9 mouse cellular contexts compared by ENCODE assay signal in genomic region chr2:27552620-27553287, GRCm38 (mm10). TPM values are rescaled to one million over a fixed set of nuclear protein-coding genes. Genes with fewer than 3 reads are reported as not detected.
DNase-seq lines count a peak whose midpoint lies in the region; ATAC-seq and TF ChIP-seq lines count a peak whose summit lies in the region.
"Had no signal": no experiment of that assay in that cellular context is flagged by ENCODE, and none has a peak within 500 bp of the region (broad histone marks: within the 10 kb centered on the region; RNA-seq: fewer than 3 reads in every experiment).

No protein-coding gene starts in this region.

- no peaks in the 10 kb centered on the region for H3K9me3 ChIP-seq in forebrain, embryonic 11.5 days (ENCODE audit: control insufficient read depth, low read length)
- no peaks in the 10 kb centered on the region for H3K9me3 ChIP-seq in forebrain, embryonic 15.5 days
- no peaks in the 10 kb centered on the region for H3K9me3 ChIP-seq in stomach, postnatal 0 days (ENCODE audit: control insufficient read depth, low read length)
- H3K9me3 ChIP-seq: neural tube, embryonic 13.5 days had no signal

- H3K4me1 ChIP-seq in forebrain, embryonic 11.5 days (replicated peaks; ENCODE audit: control insufficient read depth, insufficient read depth, low read length), result no peaks in the 10 kb centered on the region
- no peaks in the 10 kb centered on the region for H3K4me1 ChIP-seq in forebrain, embryonic 15.5 days
- H3K4me1 ChIP-seq in stomach, postnatal 0 days (replicated peaks; ENCODE audit: control insufficient read depth, insufficient read depth), result no peaks in the 10 kb centered on the region
- H3K4me1 ChIP-seq: neural tube, embryonic 13.5 days had no signal

- ATAC-seq in forebrain, embryonic 11.5 days (replicated peaks; ENCODE audit: low FRiP score), result no peak
- ATAC-seq in forebrain, embryonic 15.5 days (replicated peaks), result no peak
- ATAC-seq in common myeloid progenitor, adult 5-6 weeks (replicated peaks; ENCODE audit: low read depth, poor library complexity, severe bottlenecking), result peak; percentile 77
- peak; percentile 64 for ATAC-seq in megakaryocyte progenitor cell, adult 5-6 weeks (replicated peaks; ENCODE audit: poor library complexity)
- 0 out of 2 replicates have a peak, but pooled peaks have one; percentile 22 for ATAC-seq in stomach, postnatal 0 days (ENCODE audit: low FRiP score, low TSS enrichment)

- H3K4me2 ChIP-seq in forebrain, embryonic 11.5 days (ENCODE audit: low read depth, low read length, severe bottlenecking), result no peak overlapping the region
- H3K4me2 ChIP-seq in forebrain, embryonic 15.5 days (replicated peaks), result no peak overlapping the region
- H3K4me2 ChIP-seq in stomach, postnatal 0 days (replicated peaks; ENCODE audit: low read depth), result no peak overlapping the region
- H3K4me2 ChIP-seq: neural tube, embryonic 13.5 days had no signal

- 24% methylated on average over 7 of the region's 7 CpGs for WGBS in forebrain, embryonic 11.5 days
- WGBS in forebrain, embryonic 15.5 days, result 21% methylated on average over 7 of the region's 7 CpGs
- WGBS in stomach, postnatal 0 days, result 15% methylated on average over 7 of the region's 7 CpGs

- peak; percentile 99 for TF ChIP-seq CTCF in stomach, postnatal 0 days (IDR thresholded peaks at IDR 0.05; ENCODE audit: low read depth)

- no peaks in the 10 kb centered on the region for H3K27me3 ChIP-seq in forebrain, embryonic 11.5 days (ENCODE audit: control insufficient read depth, insufficient read depth, low read length)
- H3K27me3 ChIP-seq in forebrain, embryonic 15.5 days, result no peaks in the 10 kb centered on the region
- H3K27me3 ChIP-seq in stomach, postnatal 0 days (ENCODE audit: control insufficient read depth, insufficient read depth, low read length), result no peaks in the 10 kb centered on the region

- peak; percentile 83 for DNase-seq in forebrain, embryonic 11.5 days (ENCODE audit: low spot score)
- DNase-seq in NIH3T3 (ENCODE audit: low read depth), result peak; percentile 89
- DNase-seq in heart, postnatal 10 days, result peak; percentile 83 to 89
- DNase-seq in layer of hippocampus, postnatal 14 days (ENCODE audit: low spot score in 2 of 2), result peak; percentile 66 to 85
- DNase-seq in stomach, postnatal 0 days (ENCODE audit: low spot score), result peak; percentile 76

- TF ChIP-seq EP300 in stomach, postnatal 0 days (optimal IDR thresholded peaks at IDR 0.05), result no peak

- intact Hi-C loops in heart, postnatal 10 days (cut with DNase I), result loop anchor here (1.0 to 5.0 kb wide), 4 partner anchors 125 to 335 kb away; partner anchors contain the start of genes Col5a1 and Rxra

- no peak overlapping the region for H3K27ac ChIP-seq in forebrain, embryonic 11.5 days (ENCODE audit: low read depth, low read length)
- H3K27ac ChIP-seq in forebrain, embryonic 15.5 days (replicated peaks), result no peak overlapping the region
- no peak overlapping the region for H3K27ac ChIP-seq in stomach, postnatal 0 days (replicated peaks)
- H3K27ac ChIP-seq: neural tube, embryonic 13.5 days had no signal

- H3K36me3 ChIP-seq in forebrain, embryonic 11.5 days (ENCODE audit: control insufficient read depth, insufficient read depth, low read length), result no peaks in the 10 kb centered on the region
- H3K36me3 ChIP-seq in forebrain, embryonic 15.5 days, result no peaks in the 10 kb centered on the region
- no peaks in the 10 kb centered on the region for H3K36me3 ChIP-seq in stomach, postnatal 0 days (ENCODE audit: control insufficient read depth, insufficient read depth, low read length)
- H3K36me3 ChIP-seq: neural tube, embryonic 13.5 days had no signal

- no peak overlapping the region for H3K4me3 ChIP-seq in forebrain, embryonic 11.5 days (ENCODE audit: low read depth, low read length)
- no peak overlapping the region for H3K4me3 ChIP-seq in forebrain, embryonic 15.5 days
- H3K4me3 ChIP-seq in stomach, postnatal 0 days (ENCODE audit: low read depth, low read length), result no peak overlapping the region
- H3K4me3 ChIP-seq: neural tube, embryonic 13.5 days had no signal

- no peak overlapping the region for H3K9ac ChIP-seq in forebrain, embryonic 11.5 days (ENCODE audit: low read length)
- H3K9ac ChIP-seq in forebrain, embryonic 15.5 days (replicated peaks), result no peak overlapping the region
- no peak overlapping the region for H3K9ac ChIP-seq in stomach, postnatal 0 days (ENCODE audit: low read length)
- H3K9ac ChIP-seq: neural tube, embryonic 13.5 days had no signal

RNA-seq across cellular contexts. Expression of gene Wdr5, which starts 37.8 kb away (rescaled TPM):
- polyA plus RNA-seq in forebrain, embryonic 11.5 days (2014; fragmentation: Nextera tagmentation; extraction: Ambion mirVana), result 74.5 and 84.0 TPM in 2 replicates
- 50.5 and 55.4 TPM in 2 replicates for polyA plus RNA-seq in forebrain, embryonic 15.5 days (2015; fragmentation: Nextera tagmentation; extraction: Ambion mirVana)
- total RNA-seq in common myeloid progenitor, adult 5-6 weeks (2017), result 83.4 and 86.4 TPM in 2 replicates
- 10 to 100 TPM; 25.4 to 28.5 TPM for total RNA-seq in heart, postnatal 10 days (2021)
- 10 to 100 TPM; 33.8 to 34.8 TPM for total RNA-seq in layer of hippocampus, postnatal 14 days (2021)
- total RNA-seq in megakaryocyte progenitor cell, adult 5-6 weeks (2015), result 36.7 and 37.2 TPM in 2 replicates
- 85.6 and 87.3 TPM in 2 replicates for total RNA-seq in megakaryocyte progenitor cell, adult 5-6 weeks (2017)
- polyA plus RNA-seq in stomach, postnatal 0 days (2015; fragmentation: Nextera tagmentation; extraction: Ambion mirVana), result 19.3 and 19.7 TPM in 2 replicates

RNA-seq across cellular contexts. Expression of gene Brd3, which starts 45.3 kb away (rescaled TPM):
- 188 and 191 TPM in 2 replicates for polyA plus RNA-seq in forebrain, embryonic 11.5 days (2014; fragmentation: Nextera tagmentation; extraction: Ambion mirVana)
- polyA plus RNA-seq in forebrain, embryonic 15.5 days (2015; fragmentation: Nextera tagmentation; extraction: Ambion mirVana), result 142 and 149 TPM in 2 replicates
- total RNA-seq in common myeloid progenitor, adult 5-6 weeks (2017), result 27.0 and 47.2 TPM in 2 replicates
- 10 to 100 TPM; 42.6 to 53.0 TPM for total RNA-seq in heart, postnatal 10 days (2021)
- total RNA-seq in layer of hippocampus, postnatal 14 days (2021), result 10 to 100 TPM; 58.9 to 68.0 TPM
- total RNA-seq in megakaryocyte progenitor cell, adult 5-6 weeks (2015), result 52.4 and 54.7 TPM in 2 replicates
- 26.7 and 29.4 TPM in 2 replicates for total RNA-seq in megakaryocyte progenitor cell, adult 5-6 weeks (2017)
- 41.0 and 48.3 TPM in 2 replicates for polyA plus RNA-seq in stomach, postnatal 0 days (2015; fragmentation: Nextera tagmentation; extraction: Ambion mirVana)

Comparison
In these comparisons a context has a peak if more than half of its experiments do, and no peak if none do; other contexts are left out.
1. ATAC-seq: peak in common myeloid progenitor, adult 5-6 weeks (single experiment), megakaryocyte progenitor cell, adult 5-6 weeks (single experiment) and stomach, postnatal 0 days (single experiment); none in forebrain, embryonic 11.5 days (single experiment) and forebrain, embryonic 15.5 days (single experiment).
2. Peak in every context shown above with its lines, with median percentiles within 50 percentile points of each other: DNase-seq.